Mouse (Mus musculus): ENCODE data around the gene Gm28048.

GRCm38 (mm10) chr11:22952668-22953067, 29.2 kb downstream of the Gm28048 start:
- TF ChIP-seq CTCF (IDR thresholded peaks at IDR 0.05; ENCODE audit: low read depth) (no peak), EP300 (IDR thresholded peaks at IDR 0.05; ENCODE audit: low read depth) (no peak)

Measured in liver, embryonic 14.5 days (tissue).